Mouse (Mus musculus) hindbrain, postnatal 0 days (tissue): ENCODE results near the gene Mark4. TPM values are rescaled to one million over a fixed set of nuclear protein-coding genes. Genes with fewer than 3 reads are reported as not detected.

Source experiments
- ATAC-seq: fragments of 200-750 bp; cut with Nextera tagmentation; 2 replicates; pipeline ENCODE4 v1.8.0; 2017; ENCODE audit warnings: mild to moderate bottlenecking, moderate TSS enrichment, moderate library complexity
- DNase-seq: peaks from one replicate; pipeline ENCODE4 v3.0.0-alpha.2; 2015; ENCODE audit warnings: low spot score
- H3K27ac ChIP-seq: fragments of 300-500 bp; sonication (generic); 2 replicates; pipeline ENCODE4 v1.5.1; 2014; ENCODE audit warnings: mild to moderate bottlenecking
- H3K27me3 ChIP-seq: fragments of 300-500 bp; sonication (generic); 2 replicates; pipeline ENCODE4 v1.6.1; 2014; ENCODE audit warnings: low read length, mixed read lengths; ENCODE audit not compliant: insufficient read depth
- H3K36me3 ChIP-seq: fragments of 300-500 bp; sonication (generic); 2 replicates; pipeline ENCODE4 v1.6.1; 2014; ENCODE audit warnings: low read length, mixed read lengths; ENCODE audit not compliant: insufficient read depth
- H3K4me1 ChIP-seq: fragments of 300-500 bp; sonication (generic); 2 replicates; pipeline ENCODE4 v1.6.1; 2014; ENCODE audit warnings: antibody characterized with exemption, low read length, mixed read lengths; ENCODE audit not compliant: insufficient read depth
- H3K4me2 ChIP-seq: fragments of 300-500 bp; sonication (generic); 2 replicates; pipeline ENCODE4 v1.6.1; 2014; ENCODE audit warnings: low read depth, mild to moderate bottlenecking, low read length, moderate library complexity, mixed read lengths
- H3K4me3 ChIP-seq: fragments of 300-500 bp; sonication (generic); 2 replicates; pipeline ENCODE4 v1.5.1; 2014; ENCODE audit warnings: low read length
- H3K9ac ChIP-seq: fragments of 300-500 bp; sonication (generic); replicated peaks from 2 replicates; pipeline ENCODE4 v1.6.1; 2014; ENCODE audit warnings: mild to moderate bottlenecking, low read length, moderate library complexity, mixed read lengths
- H3K9me3 ChIP-seq: fragments of 300-500 bp; sonication (generic); 2 replicates; pipeline ENCODE4 v1.6.1; 2016; ENCODE audit warnings: low read length, mixed read lengths
- CTCF ChIP-seq: IDR thresholded peaks from 2 replicates; pipeline ENCODE4 v1.5.1; 2016; ENCODE audit warnings: antibody characterized with exemption, control low read depth, low read depth
- WGBS: fragments of 180-500 bp; shearing (Covaris S2); extraction: QIAGEN DNeasy Blood & Tissue Kit; methylation state at CpG from one replicate; pipeline ENCODE4 v1.1.7; 2014; 5-methylcytosine and 5-hydroxymethylcytosine counted together
- polyA plus RNA-seq: library from polyadenylated mRNA; unstranded; fragments of >200 nt; fragmentation: Nextera tagmentation; extraction: Ambion mirVana; gene quantifications from 2 replicates; pipeline ENCODE4 v1.2.1, GENCODE M21; 2015
- total RNA-seq: library from RNA; depleted of rRNA; stranded (reverse); fragments of >200 nt; gene quantifications from 2 replicates; pipeline ENCODE4 v1.2.3, GENCODE M21; 2014

Gene Mark4
- total and polyA plus RNA-seq, 2 experiments from 2014 or later: 18.1 to 60.3 TPM

GRCm38 (mm10) chr7:19464367-19465307 lies 6.0 kb upstream of the Mark4 start:
- Histone ChIP-seq H3K27me3 (peaks cover 7% of the 10 kb centered on the region; the same call in 1 of the 2 replicates), H3K4me1 (no peaks in the 10 kb centered on the region), H3K9me3 (no peaks in the 10 kb centered on the region), H3K4me2 (0 out of 2 replicates have a peak overlapping the region, but pooled peaks have one; percentile 5), H3K27ac (no peak overlapping the region), H3K9ac (no peak overlapping the region), H3K4me3 (no peak overlapping the region), H3K36me3 (no peaks in the 10 kb centered on the region)
- 17% methylated on average over 22 of the region's 22 CpGs for WGBS
- TF ChIP-seq CTCF: no peak
- ATAC-seq: peak; percentile 34; the same call in 1 of the 2 replicates
- DNase-seq: no peak

- no peak within 1 kb of the TSS for H3K27ac ChIP-seq
- no peaks in the 10 kb centered on the region for H3K36me3 ChIP-seq
- H3K9me3 ChIP-seq: no peaks in the 10 kb centered on the region
- no peaks in the 10 kb centered on the region for H3K4me1 ChIP-seq
- H3K4me3 ChIP-seq: no peak within 1 kb of the TSS
- H3K4me2 ChIP-seq: no peak within 1 kb of the TSS
- no peak within 1 kb of the TSS for H3K9ac ChIP-seq
- 22% methylated on average over 6 of the region's 6 CpGs for WGBS
- H3K27me3 ChIP-seq: no peaks in the 10 kb centered on the region
- no peak for TF ChIP-seq CTCF
- DNase-seq (no peak), ATAC-seq (no peak)
Observed at GRCm38 (mm10) chr7:19462884-19463381, 4.3 kb upstream of the Mark4 start, which contains the start of gene Exoc3l2. TSS of gene Exoc3l2 (plus strand) at chr7:19463331.

- no peaks in the 10 kb centered on the region for H3K9me3 ChIP-seq
- no peak overlapping the region for H3K4me3 ChIP-seq
- H3K27me3 ChIP-seq: no peaks in the 10 kb centered on the region
- DNase-seq: no peak
- TF ChIP-seq CTCF: no peak
- no peak overlapping the region for H3K9ac ChIP-seq
- H3K36me3 ChIP-seq: no peaks in the 10 kb centered on the region
- ATAC-seq: no peak
- H3K4me1 ChIP-seq: peaks cover 4% of the 10 kb centered on the region; the same call in 1 of the 2 replicates
- no peak overlapping the region for H3K4me2 ChIP-seq
- WGBS: 59% methylated on average over 4 of the region's 4 CpGs
- no peak overlapping the region for H3K27ac ChIP-seq
Observed at GRCm38 (mm10) chr7:19462443-19462842, 3.8 kb upstream of the Mark4 start.

GRCm38 (mm10) chr7:19461488-19461887 lies 2.9 kb upstream of the Mark4 start:
- H3K27ac ChIP-seq: no peak overlapping the region
- peak; percentile 94 for TF ChIP-seq CTCF
- WGBS: 8% methylated on average over 6 of the region's 6 CpGs
- no peak overlapping the region for H3K9ac ChIP-seq
- no peaks in the 10 kb centered on the region for H3K9me3 ChIP-seq
- ATAC-seq: no peak
- H3K36me3 ChIP-seq: no peaks in the 10 kb centered on the region
- no peaks in the 10 kb centered on the region for H3K27me3 ChIP-seq
- H3K4me3 ChIP-seq: no peak overlapping the region
- DNase-seq: peak; percentile 84
- H3K4me1 ChIP-seq: peaks cover 12% of the 10 kb centered on the region; the same call in 1 of the 2 replicates
- no peak overlapping the region for H3K4me2 ChIP-seq

- DNase-seq: no peak
- TF ChIP-seq CTCF: no peak
- no peaks in the 10 kb centered on the region for H3K27me3 ChIP-seq
Observed at GRCm38 (mm10) chr7:19460500-19460899, 1.9 kb upstream of the Mark4 start.

GRCm38 (mm10) chr7:19459144-19459870 lies 686 bp upstream of the Mark4 start:
- Histone ChIP-seq H3K4me2 (peak overlapping the region; percentile 95), H3K4me1 (peaks cover 18% of the 10 kb centered on the region; the same call in 1 of the 2 replicates), H3K4me3 (peak overlapping the region; percentile 67), H3K9me3 (no peaks in the 10 kb centered on the region), H3K27ac (peak overlapping the region; percentile 78), H3K36me3 (no peaks in the 10 kb centered on the region), H3K27me3 (no peaks in the 10 kb centered on the region), H3K9ac (peak overlapping the region; percentile 81)
- no peak for DNase-seq
- WGBS: 18% methylated on average over 6 of the region's 6 CpGs
- ATAC-seq: no peak; the same call in 1 of the 2 replicates
- 0 out of 2 replicates have a peak, but pooled peaks have one; percentile 3 for TF ChIP-seq CTCF

More at GRCm38 (mm10) chr7:19460500-19460899, 1.9 kb upstream of the Mark4 start:
- Histone ChIP-seq H3K9me3 (no peaks in the 10 kb centered on the region), H3K4me3 (no peak overlapping the region), H3K4me1 (peaks cover 18% of the 10 kb centered on the region; the same call in 1 of the 2 replicates), H3K9ac (no peak overlapping the region), H3K36me3 (no peaks in the 10 kb centered on the region), H3K27ac (no peak overlapping the region), H3K4me2 (no peak overlapping the region)
- 55% methylated on average over 1 of the region's 1 CpGs for WGBS
- ATAC-seq: no peak
